Mouse (Mus musculus) liver, embryonic 15.5 days (tissue): ENCODE measurements around the gene Cttnbp2nl. TPM values are rescaled to one million over a fixed set of nuclear protein-coding genes. Genes with fewer than 3 reads are reported as not detected.

ENCODE experiments used
- ATAC-seq: fragments of 200-750 bp; cut with Nextera tagmentation; 2 replicates; pipeline ENCODE4 v1.8.0; 2017; ENCODE audit warnings: moderate number of reproducible peaks, mild to moderate bottlenecking, moderate library complexity; ENCODE audit not compliant: insufficient read depth
- H3K27ac ChIP-seq: fragments of 300-500 bp; sonication (generic); replicated peaks from 2 replicates; pipeline ENCODE4 v1.5.1; 2015; ENCODE audit warnings: mild to moderate bottlenecking, inconsistent platforms
- H3K27me3 ChIP-seq: fragments of 300-500 bp; sonication (generic); 2 replicates; pipeline ENCODE4 v1.6.1; 2015; ENCODE audit warnings: mild to moderate bottlenecking, inconsistent platforms
- H3K36me3 ChIP-seq: fragments of 300-500 bp; sonication (generic); replicated peaks from 2 replicates; pipeline ENCODE4 v1.6.1; 2015; ENCODE audit warnings: moderate library complexity, mild to moderate bottlenecking, inconsistent platforms
- H3K4me1 ChIP-seq: fragments of 300-500 bp; sonication (generic); replicated peaks from 2 replicates; pipeline ENCODE4 v1.6.1; 2015; ENCODE audit warnings: inconsistent platforms
- H3K4me2 ChIP-seq: fragments of 300-500 bp; sonication (generic); 2 replicates; pipeline ENCODE4 v1.6.1; 2015; ENCODE audit warnings: moderate library complexity, mild to moderate bottlenecking, inconsistent platforms
- H3K4me3 ChIP-seq: fragments of 300-500 bp; sonication (generic); replicated peaks from 2 replicates; pipeline ENCODE4 v1.5.1; 2015; ENCODE audit warnings: mild to moderate bottlenecking, inconsistent platforms
- H3K9ac ChIP-seq: fragments of 300-500 bp; sonication (generic); 2 replicates; pipeline ENCODE4 v1.6.1; 2015; ENCODE audit warnings: moderate library complexity, mild to moderate bottlenecking, inconsistent platforms
- H3K9me3 ChIP-seq: fragments of 300-500 bp; sonication (generic); replicated peaks from 2 replicates; pipeline ENCODE4 v1.6.1; 2016; ENCODE audit warnings: inconsistent platforms
- WGBS: fragments of 180-500 bp; shearing (Covaris S2); methylation state at CpG from one replicate; pipeline ENCODE4 v1.1.7; 2015; ENCODE audit warnings: mixed read lengths; ENCODE audit not compliant: insufficient replicate concordance; 5-methylcytosine and 5-hydroxymethylcytosine counted together
- polyA plus RNA-seq: library from polyadenylated mRNA; unstranded; fragments of >200 nt; fragmentation: Nextera tagmentation; extraction: Ambion mirVana; gene quantifications from 2 replicates; pipeline ENCODE4 v1.2.1, GENCODE M21; 2015

Cttnbp2nl gene
- polyA plus RNA-seq, 1 experiment from 2014 or later = 2.1 TPM

DNA sequence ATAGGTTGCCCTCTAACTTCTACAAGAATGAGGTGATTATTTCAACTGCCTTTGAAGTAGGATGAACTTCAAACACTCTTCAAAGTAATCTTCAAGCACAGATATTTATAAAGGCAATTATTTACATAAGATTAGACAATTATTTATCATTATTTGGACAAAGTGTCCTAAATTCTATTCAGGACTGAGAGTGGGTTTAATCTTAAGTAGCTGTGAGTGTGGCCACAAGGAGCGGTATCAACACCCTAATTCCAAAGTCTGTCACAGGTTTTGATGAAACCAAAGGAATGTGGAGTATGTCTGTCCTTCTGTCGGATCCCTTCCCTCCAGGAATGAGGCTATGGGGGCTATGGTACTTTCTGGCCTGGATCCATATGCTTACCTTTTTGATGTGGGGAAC is 38.0 kb downstream of the Cttnbp2nl start:
- WGBS = 63% methylated on average over 2 of the region's 2 CpGs
- no peaks in the 10 kb centered on the region for H3K9me3 ChIP-seq
- no peaks in the 10 kb centered on the region for H3K36me3 ChIP-seq
- H3K4me2 ChIP-seq = no peak overlapping the region
- no peak overlapping the region for H3K4me3 ChIP-seq
- no peak for ATAC-seq
- H3K27ac ChIP-seq = no peak overlapping the region
- H3K4me1 ChIP-seq = no peaks in the 10 kb centered on the region
- H3K27me3 ChIP-seq = no peaks in the 10 kb centered on the region
- H3K9ac ChIP-seq = no peak overlapping the region

GRCm38 (mm10) chr3:105012696-105013313 is 40.1 kb downstream of the Cttnbp2nl start:
- no peak overlapping the region for H3K4me3 ChIP-seq
- no peak overlapping the region for H3K9ac ChIP-seq
- 73% methylated on average over 7 of the region's 7 CpGs for WGBS
- ATAC-seq = no peak
- no peaks in the 10 kb centered on the region for H3K4me1 ChIP-seq
- H3K36me3 ChIP-seq = no peaks in the 10 kb centered on the region
- H3K4me2 ChIP-seq = no peak overlapping the region
- H3K9me3 ChIP-seq = no peaks in the 10 kb centered on the region
- H3K27ac ChIP-seq = no peak overlapping the region
- H3K27me3 ChIP-seq = no peaks in the 10 kb centered on the region

DNA sequence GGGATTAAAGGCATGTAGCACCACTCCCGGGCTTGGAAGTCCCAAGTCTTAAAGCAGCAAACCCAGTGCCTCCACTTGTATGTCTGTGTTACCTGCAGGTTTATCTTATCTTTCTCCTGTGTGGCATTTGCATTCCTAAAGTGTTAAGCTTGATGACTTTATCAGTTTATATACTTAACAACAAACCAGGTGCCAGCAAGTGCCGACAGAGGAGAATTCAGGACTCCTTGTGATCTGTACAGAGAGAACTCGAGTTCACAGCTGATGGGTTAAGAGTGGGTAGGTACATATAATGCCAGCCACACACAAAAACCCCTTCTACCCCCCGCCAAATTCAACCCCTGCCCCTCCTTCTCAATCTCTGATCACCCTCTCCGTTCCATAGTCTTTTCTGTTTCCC is 41.1 kb downstream of the Cttnbp2nl start:
- WGBS = 53% methylated on average over 5 of the region's 5 CpGs
- Histone ChIP-seq H3K4me1 (no peaks in the 10 kb centered on the region), H3K4me2 (no peak overlapping the region), H3K36me3 (no peaks in the 10 kb centered on the region), H3K4me3 (no peak overlapping the region), H3K9me3 (no peaks in the 10 kb centered on the region), H3K27me3 (no peaks in the 10 kb centered on the region), H3K9ac (no peak overlapping the region), H3K27ac (no peak overlapping the region)
- ATAC-seq = no peak

GRCm38 (mm10) chr3:105010681-105011339 is 42.1 kb downstream of the Cttnbp2nl start:
- Histone ChIP-seq H3K27me3 (no peaks in the 10 kb centered on the region), H3K9ac (no peak overlapping the region), H3K36me3 (no peaks in the 10 kb centered on the region), H3K4me1 (no peaks in the 10 kb centered on the region), H3K9me3 (no peaks in the 10 kb centered on the region), H3K4me3 (no peak overlapping the region), H3K27ac (no peak overlapping the region), H3K4me2 (no peak overlapping the region)
- WGBS = 68% methylated on average over 11 of the region's 11 CpGs
- no peak for ATAC-seq

- Histone ChIP-seq H3K9ac (no peak overlapping the region), H3K27me3 (no peaks in the 10 kb centered on the region), H3K4me1 (no peaks in the 10 kb centered on the region), H3K9me3 (no peaks in the 10 kb centered on the region), H3K27ac (no peak overlapping the region), H3K4me3 (no peak overlapping the region), H3K4me2 (no peak overlapping the region), H3K36me3 (no peaks in the 10 kb centered on the region)
- no peak for ATAC-seq
- WGBS = 65% methylated on average over 9 of the region's 9 CpGs
These were observed 44.9 kb downstream of the Cttnbp2nl start for GRCm38 (mm10) chr3:105008070-105008469.

GRCm38 (mm10) chr3:105006101-105006500 is 46.8 kb downstream of the Cttnbp2nl start:
- no peak for ATAC-seq
- Histone ChIP-seq H3K36me3 (no peaks in the 10 kb centered on the region), H3K9me3 (no peaks in the 10 kb centered on the region), H3K27me3 (no peaks in the 10 kb centered on the region), H3K4me3 (no peak overlapping the region), H3K9ac (no peak overlapping the region), H3K27ac (no peak overlapping the region), H3K4me1 (no peaks in the 10 kb centered on the region), H3K4me2 (no peak overlapping the region)
- WGBS = 86% methylated on average over 6 of the region's 6 CpGs

DNA sequence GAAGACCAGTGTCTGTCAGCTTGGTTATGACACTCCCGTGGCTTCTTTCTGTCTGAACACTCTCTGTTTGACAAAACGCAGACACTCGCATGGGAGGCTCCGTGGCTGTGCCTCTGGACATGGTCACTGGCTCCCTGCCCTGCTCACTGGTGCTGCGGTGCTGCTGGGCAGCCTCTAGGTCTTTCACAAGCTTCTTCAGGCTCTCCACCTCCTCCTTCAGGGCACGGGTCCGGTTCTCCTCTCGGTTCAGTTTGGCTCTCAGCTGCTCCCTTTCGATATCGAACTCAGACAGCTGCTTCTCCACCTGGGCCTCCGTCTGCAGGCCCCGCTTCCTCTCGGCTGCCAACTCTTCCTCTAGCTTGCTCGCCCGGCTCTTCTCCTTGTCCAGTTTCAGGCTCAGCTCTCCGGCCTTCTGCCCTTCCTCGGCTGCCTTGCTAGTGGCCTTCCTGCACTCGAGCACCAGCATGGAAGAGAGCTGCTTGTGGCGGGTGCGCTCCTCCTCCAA is 47.3 kb downstream of the Cttnbp2nl start:
- H3K4me2 ChIP-seq = no peak overlapping the region
- no peak overlapping the region for H3K9ac ChIP-seq
- no peaks in the 10 kb centered on the region for H3K27me3 ChIP-seq
- H3K9me3 ChIP-seq = no peaks in the 10 kb centered on the region
- H3K36me3 ChIP-seq = no peaks in the 10 kb centered on the region
- H3K27ac ChIP-seq = no peak overlapping the region
- no peak for ATAC-seq
- H3K4me1 ChIP-seq = no peaks in the 10 kb centered on the region
- WGBS = 72% methylated on average over 20 of the region's 20 CpGs
- H3K4me3 ChIP-seq = no peak overlapping the region

GRCm38 (mm10) chr3:105005011-105005410 is 47.9 kb downstream of the Cttnbp2nl start:
- no peak for ATAC-seq
- 75% methylated on average over 10 of the region's 10 CpGs for WGBS
- H3K9me3 ChIP-seq = no peaks in the 10 kb centered on the region
- no peak overlapping the region for H3K4me2 ChIP-seq
- H3K4me1 ChIP-seq = no peaks in the 10 kb centered on the region
- H3K9ac ChIP-seq = no peak overlapping the region
- H3K27ac ChIP-seq = no peak overlapping the region
- H3K36me3 ChIP-seq = no peaks in the 10 kb centered on the region
- H3K27me3 ChIP-seq = no peaks in the 10 kb centered on the region
- H3K4me3 ChIP-seq = no peak overlapping the region

GRCm38 (mm10) chr3:105003960-105004463 is 48.9 kb downstream of the Cttnbp2nl start:
- Histone ChIP-seq H3K4me1 (no peaks in the 10 kb centered on the region), H3K4me2 (no peak overlapping the region), H3K9ac (no peak overlapping the region), H3K27me3 (no peaks in the 10 kb centered on the region), H3K9me3 (no peaks in the 10 kb centered on the region), H3K27ac (no peak overlapping the region), H3K36me3 (no peaks in the 10 kb centered on the region), H3K4me3 (no peak overlapping the region)
- no peak for ATAC-seq
- 74% methylated on average over 14 of the region's 14 CpGs for WGBS

DNA sequence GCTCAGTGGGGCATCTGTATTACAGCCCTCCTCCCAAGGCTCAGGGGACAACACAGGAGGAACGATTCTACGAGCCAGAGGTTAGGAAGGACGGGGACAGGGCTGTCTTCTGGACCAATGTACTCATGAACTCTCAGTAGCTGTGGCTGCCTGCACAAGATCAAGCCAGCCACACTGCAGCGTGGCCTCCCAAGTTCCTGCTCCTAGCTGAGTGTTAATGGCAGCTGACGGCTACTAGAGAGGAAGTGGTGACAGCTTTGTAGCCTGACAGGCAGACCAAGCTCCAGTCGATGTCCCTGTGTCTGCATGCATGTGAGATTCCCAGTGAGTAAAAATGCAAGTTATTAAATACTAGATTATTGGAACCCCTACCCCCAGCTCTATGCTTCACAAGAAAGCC is 51.6 kb downstream of the Cttnbp2nl start:
- no peak overlapping the region for H3K9ac ChIP-seq
- no peak overlapping the region for H3K4me3 ChIP-seq
- no peaks in the 10 kb centered on the region for H3K9me3 ChIP-seq
- H3K4me1 ChIP-seq = no peaks in the 10 kb centered on the region
- no peak overlapping the region for H3K4me2 ChIP-seq
- H3K36me3 ChIP-seq = no peaks in the 10 kb centered on the region
- H3K27ac ChIP-seq = no peak overlapping the region
- peaks cover 14% of the 10 kb centered on the region for H3K27me3 ChIP-seq
- no peak for ATAC-seq
- WGBS = 17% methylated on average over 6 of the region's 6 CpGs

DNA sequence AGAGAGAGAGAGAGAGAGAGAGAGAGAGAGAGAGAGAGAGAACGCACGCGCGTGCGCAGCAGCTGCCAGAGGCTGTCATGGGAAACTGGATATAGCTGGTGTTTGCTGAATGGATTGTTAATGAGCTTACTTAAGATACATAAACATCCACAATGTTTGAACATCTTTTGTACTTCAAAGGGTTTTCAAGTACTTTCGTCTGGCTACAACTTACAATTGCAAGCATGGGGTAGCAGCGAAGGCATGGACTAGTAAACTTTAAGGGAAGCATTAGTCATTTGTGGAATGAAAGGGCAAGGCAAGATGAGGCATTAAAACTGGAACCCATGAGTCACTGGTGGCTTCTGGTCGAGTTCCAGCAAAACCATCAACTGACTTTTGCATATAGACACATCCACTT is 52.4 kb downstream of the Cttnbp2nl start:
- ATAC-seq = no peak
- Histone ChIP-seq H3K4me2 (no peak overlapping the region), H3K36me3 (no peaks in the 10 kb centered on the region), H3K9ac (no peak overlapping the region), H3K27me3 (peaks cover 18% of the 10 kb centered on the region), H3K4me3 (no peak overlapping the region), H3K27ac (no peak overlapping the region), H3K9me3 (no peaks in the 10 kb centered on the region), H3K4me1 (no peaks in the 10 kb centered on the region)
- 70% methylated on average over 8 of the region's 8 CpGs for WGBS
